Mouse (Mus musculus): Measurements from ENCODE around the gene Aldh3a1. TPM values are rescaled to one million over a fixed set of nuclear protein-coding genes. Genes with fewer than 3 reads are reported as not detected.
A peak's percentile ranks its signal among the peaks of the same experiment; 100 is the strongest.

The Aldh3a1 gene
- polyA plus RNA-seq, 1 experiment from 2014 or later = 0.09 TPM

DNA sequence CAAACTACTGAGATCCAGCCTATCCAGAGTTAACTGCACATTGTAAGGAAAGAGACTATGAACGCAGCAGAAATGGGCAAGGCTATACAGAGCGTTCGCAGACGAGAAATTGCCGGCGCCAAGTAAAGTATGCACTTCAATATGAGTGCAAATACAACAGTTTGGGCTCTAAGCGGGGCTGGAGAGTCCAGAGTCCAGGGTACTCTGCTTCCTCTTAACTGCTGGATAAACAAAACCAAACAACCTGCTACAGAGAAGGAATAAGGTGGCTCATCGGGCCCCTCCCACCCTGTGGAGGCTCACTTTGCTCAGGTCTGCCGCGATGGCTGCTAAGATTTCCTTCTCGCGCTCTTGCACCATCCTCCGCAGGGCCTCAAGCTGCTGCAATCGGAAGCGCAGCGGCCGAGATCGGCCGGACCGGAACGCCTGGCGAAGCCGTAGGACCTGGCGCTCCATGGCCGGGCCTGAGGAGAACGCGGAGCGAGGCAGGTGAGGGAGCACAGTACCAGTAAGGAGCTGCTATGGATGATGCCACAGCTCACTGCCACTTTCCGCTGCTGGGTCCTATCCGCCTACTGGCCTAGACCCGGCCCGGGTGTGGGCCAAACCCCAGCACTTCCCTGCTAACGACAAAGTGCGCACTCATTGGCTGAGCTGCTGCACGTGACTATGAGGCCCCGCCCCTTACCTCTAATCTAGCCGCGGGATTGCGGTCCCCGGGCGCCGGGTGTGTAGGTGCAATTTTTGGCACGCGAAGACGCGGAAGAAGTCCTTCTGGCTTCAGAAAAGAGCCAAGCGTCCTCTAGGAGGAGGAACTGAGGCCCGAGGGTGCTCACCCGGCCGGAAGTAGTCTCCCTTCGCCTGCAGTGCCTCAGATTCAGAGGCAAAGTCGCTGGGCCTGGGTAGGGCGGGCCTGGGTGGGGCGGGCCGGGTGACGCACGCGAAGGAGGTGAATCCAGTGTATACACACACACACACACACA lies 59.5 kb downstream of the Aldh3a1 start, which contains the start of gene Aldh3a2:
Gene Aldh3a2, minus strand, starts transcription at position 914 of the 983 bp plus-strand sequence.
- TF ChIP-seq CTCF (IDR thresholded peaks at IDR 0.05; ENCODE audit: low read depth) = no peak
- TF ChIP-seq EP300 (IDR thresholded peaks at IDR 0.05; ENCODE audit: low read depth) = no peak; the same call in 1 of the 2 replicates
- under 1% methylated on average over 52 of the region's 58 CpGs for WGBS (ENCODE audit: insufficient replicate concordance)
- DNase-seq (peak; percentile 97), ATAC-seq (peak; percentile 93)
- peak within 1 kb of the TSS; percentile 70 for H3K4me3 ChIP-seq (ENCODE audit: low read depth, low read length)
- H3K4me2 ChIP-seq (ENCODE audit: low read depth, low read length) = peak within 1 kb of the TSS; percentile 91
- peak within 1 kb of the TSS; percentile 79 for H3K9ac ChIP-seq (replicated peaks)
- peaks cover 37% of the 10 kb centered on the region for H3K4me1 ChIP-seq (ENCODE audit: insufficient read depth)
- H3K36me3 ChIP-seq (replicated peaks; ENCODE audit: insufficient read depth, low read length) = peaks cover 26% of the 10 kb centered on the region
- H3K27ac ChIP-seq (ENCODE audit: low read depth) = peak within 1 kb of the TSS; percentile 96
- H3K9me3 ChIP-seq (ENCODE audit: low read length) = no peaks in the 10 kb centered on the region
- H3K27me3 ChIP-seq (ENCODE audit: insufficient read depth, low read length) = no peaks in the 10 kb centered on the region

Other genes with a start within 250 kb of the Aldh3a1 start
- gene Kcnj12, start 185.0 kb upstream of the Aldh3a1 start, polyA plus RNA-seq (2015; fragmentation: Nextera tagmentation; extraction: Ambion mirVana) = 0.18 TPM in 1 of 2 replicates, not detected in the other
- 8.1 and 9.4 TPM in 2 replicates for gene Tnfrsf13b, start 80.8 kb upstream of the Aldh3a1 start, polyA plus RNA-seq (2015; fragmentation: Nextera tagmentation; extraction: Ambion mirVana)
- gene Usp22, start 32.5 kb upstream of the Aldh3a1 start, polyA plus RNA-seq (2015; fragmentation: Nextera tagmentation; extraction: Ambion mirVana) = 8.7 and 10.0 TPM in 2 replicates
- gene Aldh3a2, start 59.9 kb downstream of the Aldh3a1 start, polyA plus RNA-seq (2015; fragmentation: Nextera tagmentation; extraction: Ambion mirVana) = 89.8 and 93.3 TPM in 2 replicates
- not detected in 2 replicates for gene Slc47a2, start 135.3 kb downstream of the Aldh3a1 start, polyA plus RNA-seq (2015; fragmentation: Nextera tagmentation; extraction: Ambion mirVana)
- 27.5 and 30.2 TPM in 2 replicates for gene Slc47a1, start 170.8 kb downstream of the Aldh3a1 start, polyA plus RNA-seq (2015; fragmentation: Nextera tagmentation; extraction: Ambion mirVana)
- gene Rnf112, start 246.6 kb downstream of the Aldh3a1 start, polyA plus RNA-seq (2015; fragmentation: Nextera tagmentation; extraction: Ambion mirVana) = 0.04 and 0.06 TPM in 2 replicates

All from liver, postnatal 0 days (tissue).